Mouse (Mus musculus) testis, adult 2 months (tissue): ENCODE results near the gene Kdm1b. TPM values are rescaled to one million over a fixed set of nuclear protein-coding genes. Genes with fewer than 3 reads are reported as not detected.

Source experiments
- H3K27ac ChIP-seq: fragments of 200-500 bp; 2 replicates; pipeline ENCODE4 v1.5.1; 2012; ENCODE audit warnings: low read depth, low read length; ENCODE audit not compliant: control insufficient read depth, insufficient read depth
- H3K27me3 ChIP-seq: fragments of 200-500 bp; 2 replicates; pipeline ENCODE4 v1.6.1; 2012; ENCODE audit warnings: mild to moderate bottlenecking, low read length, moderate library complexity; ENCODE audit not compliant: control insufficient read depth, insufficient read depth
- H3K36me3 ChIP-seq: fragments of 200-500 bp; 2 replicates; pipeline ENCODE4 v1.6.1; 2012; ENCODE audit warnings: mild to moderate bottlenecking, low read length; ENCODE audit not compliant: control insufficient read depth, insufficient read depth
- H3K4me1 ChIP-seq: fragments of 200-500 bp; 2 replicates; pipeline ENCODE4 v1.6.1; 2012; ENCODE audit warnings: low read length; ENCODE audit not compliant: control insufficient read depth, insufficient read depth
- H3K4me3 ChIP-seq: fragments of 200-500 bp; 2 replicates; pipeline ENCODE4 v1.5.1; 2012; ENCODE audit warnings: low read depth, mild to moderate bottlenecking, low read length, moderate library complexity, mixed read lengths; ENCODE audit not compliant: control insufficient read depth
- CTCF ChIP-seq: fragments of 200-500 bp; IDR thresholded peaks from 2 replicates; pipeline ENCODE4 v1.5.1; 2012; ENCODE audit warnings: low read depth, mild to moderate bottlenecking, inconsistent platforms, low read length, moderate library complexity; ENCODE audit not compliant: control insufficient read depth, insufficient read depth, insufficient replicate concordance
- POLR2A ChIP-seq: fragments of 200-500 bp; IDR thresholded peaks from 2 replicates; pipeline ENCODE4 v1.6.1; 2012; ENCODE audit warnings: low read depth, mild to moderate bottlenecking, inconsistent platforms, low read length, moderate library complexity; ENCODE audit not compliant: control insufficient read depth
- polyA plus RNA-seq: library from polyadenylated mRNA; depleted of rRNA; stranded (reverse); fragments of >200 nt; gene quantifications from 2 replicates; pipeline ENCODE4 v1.2.3, GENCODE M21; 2012; rRNA removed

Gene Kdm1b
- polyA plus RNA-seq, 1 experiment, result 2.3 TPM

- H3K27me3 ChIP-seq, result no peaks in the 10 kb centered on the region
- no peak overlapping the region for H3K27ac ChIP-seq
- no peaks in the 10 kb centered on the region for H3K36me3 ChIP-seq
- peaks cover 9% of the 10 kb centered on the region for H3K4me1 ChIP-seq
- no peak for TF ChIP-seq CTCF
- no peak for TF ChIP-seq POLR2A
- no peak overlapping the region for H3K4me3 ChIP-seq
These were observed 82.3 kb downstream of the Kdm1b start for GRCm38 (mm10) chr13:47125595-47125994.

- Histone ChIP-seq H3K4me1 (0 out of 2 replicates have a peak, but pooled peaks cover 2% of the 10 kb centered on the region), H3K27ac (no peak overlapping the region), H3K4me3 (no peak overlapping the region), H3K36me3 (no peaks in the 10 kb centered on the region), H3K27me3 (no peaks in the 10 kb centered on the region)
- TF ChIP-seq POLR2A (no peak), CTCF (no peak)
These were observed 85.8 kb downstream of the Kdm1b start for GRCm38 (mm10) chr13:47129090-47129489.

- TF ChIP-seq CTCF (no peak), POLR2A (no peak)
- Histone ChIP-seq H3K27ac (no peak overlapping the region), H3K27me3 (no peaks in the 10 kb centered on the region), H3K4me1 (no peaks in the 10 kb centered on the region), H3K36me3 (no peaks in the 10 kb centered on the region), H3K4me3 (no peak overlapping the region)
These were observed 89.8 kb downstream of the Kdm1b start for GRCm38 (mm10) chr13:47133058-47133457.

- Histone ChIP-seq H3K4me1 (no peaks in the 10 kb centered on the region), H3K4me3 (no peak overlapping the region), H3K27me3 (no peaks in the 10 kb centered on the region), H3K27ac (no peak overlapping the region), H3K36me3 (no peaks in the 10 kb centered on the region)
- no peak for TF ChIP-seq CTCF
- TF ChIP-seq POLR2A, result no peak
These were observed 91.5 kb downstream of the Kdm1b start for GRCm38 (mm10) chr13:47134836-47135235.

Other genes starting within 250 kb of the Kdm1b start
- 5.3 and 7.4 TPM in 2 replicates for gene Kif13a, start 113.6 kb upstream of the Kdm1b start, polyA plus RNA-seq
- gene Nhlrc1, start 28.6 kb upstream of the Kdm1b start, polyA plus RNA-seq, result 0.49 and 0.75 TPM in 2 replicates
- gene Tpmt, start 1.2 kb downstream of the Kdm1b start, polyA plus RNA-seq, result 2.9 and 3.4 TPM in 2 replicates
- 5.3 and 6.5 TPM in 2 replicates for gene Dek, start 62.7 kb downstream of the Kdm1b start, polyA plus RNA-seq
- 17.8 and 20.9 TPM in 2 replicates for gene Rnf144b, start 79.2 kb downstream of the Kdm1b start, polyA plus RNA-seq